Mouse (Mus musculus): ENCODE data around the gene Zpbp2.
A peak's percentile ranks its signal among the peaks of the same experiment; 100 is the strongest.

The Zpbp2 gene

DNA sequence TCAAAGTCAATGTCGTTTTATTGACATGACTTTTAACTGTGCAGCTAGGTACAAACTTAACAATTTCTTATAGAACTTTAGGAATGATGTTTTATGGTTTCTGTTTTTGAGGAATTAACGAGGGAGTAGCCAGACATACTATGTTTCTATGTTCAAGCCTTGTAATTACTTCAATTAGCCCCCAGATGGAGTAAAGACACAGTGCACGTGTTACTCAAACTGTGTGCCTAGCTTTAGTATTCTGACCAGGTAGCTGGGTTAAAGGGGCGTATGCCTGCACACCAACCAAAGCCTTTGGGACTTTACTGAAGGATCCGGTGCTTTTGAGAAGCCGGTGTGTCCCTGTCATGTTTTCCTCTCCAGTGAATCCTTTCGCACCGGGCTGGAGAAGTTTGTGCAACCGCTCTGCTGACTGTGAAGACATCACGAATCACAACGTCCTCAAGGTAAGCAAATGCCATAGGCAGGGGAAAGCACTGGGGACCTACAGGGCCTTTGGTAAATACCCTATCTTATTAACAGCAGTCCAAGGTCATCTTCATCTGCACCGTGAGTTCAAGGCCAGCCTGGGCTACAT, 4.3 kb downstream of the Zpbp2 start:
- no peak for DNase-seq (ENCODE audit: low read depth, low spot score)

DNA sequence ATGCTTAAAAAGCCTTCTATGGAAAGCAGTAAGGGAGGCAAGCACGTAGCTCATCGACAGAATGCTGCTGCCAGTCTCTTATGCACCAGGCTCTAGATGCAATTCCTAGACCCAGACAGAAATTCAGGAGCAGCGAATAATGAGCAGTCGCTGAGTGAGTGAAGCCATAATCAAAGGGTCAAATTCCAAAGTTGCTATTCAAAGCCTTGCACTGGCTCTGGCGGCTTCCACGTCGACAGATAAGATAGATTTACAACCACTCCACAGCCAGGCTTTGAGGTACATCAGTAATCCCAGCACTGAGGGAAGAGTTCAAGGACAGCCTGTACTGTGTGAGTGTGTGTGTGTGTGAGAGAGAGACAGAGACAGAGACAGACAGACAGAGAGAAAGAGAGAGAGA, 10.0 kb downstream of the Zpbp2 start:
- DNase-seq (ENCODE audit: low read depth, low spot score), result no peak

DNA sequence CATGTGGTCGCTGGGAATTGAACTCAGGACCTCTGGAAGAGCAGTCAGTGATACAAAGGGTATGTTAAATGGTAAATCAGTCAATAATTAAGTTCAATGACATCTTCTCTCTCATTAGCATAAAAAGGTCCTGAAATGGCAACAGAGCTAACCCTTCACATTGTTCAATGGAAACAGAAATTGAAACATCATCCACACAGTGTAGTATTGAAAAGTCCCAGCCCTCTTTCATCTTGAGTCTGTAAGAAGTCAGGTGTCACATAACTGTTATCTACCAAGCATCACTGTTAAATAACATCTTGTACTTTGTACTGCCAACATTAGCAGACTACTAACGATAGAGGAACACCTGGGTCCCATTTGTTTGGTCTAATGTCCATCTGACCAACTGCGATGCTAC, 12.1 kb downstream of the Zpbp2 start:
- DNase-seq (ENCODE audit: low read depth, low spot score), result no peak

DNA sequence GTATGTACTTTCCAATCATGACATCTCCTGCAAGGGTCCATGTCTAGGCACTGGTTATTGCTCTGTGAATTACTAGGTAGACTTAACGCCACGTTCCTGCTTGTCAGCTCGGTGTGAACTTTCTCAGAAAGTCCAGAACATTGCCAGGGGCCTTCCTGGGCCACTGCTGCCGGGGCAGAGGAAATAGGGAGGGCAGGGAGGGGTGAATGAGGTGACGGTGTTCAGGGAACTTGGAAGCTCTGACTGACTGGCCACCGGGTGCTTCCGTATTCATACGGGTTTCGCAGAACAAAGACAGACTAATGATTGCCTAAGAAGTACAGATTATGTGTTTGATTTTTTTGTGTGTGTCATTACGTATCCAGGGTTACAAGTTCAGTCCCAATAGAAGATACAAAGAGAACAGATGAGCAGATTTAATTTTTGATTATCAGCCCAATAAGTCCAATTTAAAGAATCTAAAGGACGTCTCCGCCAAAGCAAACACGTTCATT, 13.1 kb downstream of the Zpbp2 start:
- no peak for DNase-seq (ENCODE audit: low read depth, low spot score)

DNA sequence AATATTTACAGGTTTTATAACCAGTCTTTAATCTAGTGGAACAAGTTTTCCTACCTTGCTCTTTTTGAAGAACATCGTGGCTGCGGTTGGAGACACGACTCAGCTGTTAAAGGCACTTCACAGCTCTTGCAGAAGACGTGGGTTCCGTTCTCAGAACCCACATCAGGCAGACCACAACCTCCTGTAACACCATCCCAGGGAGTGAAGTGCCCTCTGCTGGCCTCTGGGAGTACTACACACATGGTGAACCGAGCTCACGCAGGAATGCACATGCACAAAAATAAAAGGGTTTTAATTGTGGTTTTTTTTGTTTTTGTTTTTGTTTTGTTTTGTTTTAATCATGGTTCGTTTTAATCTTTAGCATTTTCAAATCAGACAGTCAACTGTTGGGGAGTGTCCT, 17.4 kb downstream of the Zpbp2 start:
- no peak for DNase-seq (ENCODE audit: low read depth, low spot score)

DNA sequence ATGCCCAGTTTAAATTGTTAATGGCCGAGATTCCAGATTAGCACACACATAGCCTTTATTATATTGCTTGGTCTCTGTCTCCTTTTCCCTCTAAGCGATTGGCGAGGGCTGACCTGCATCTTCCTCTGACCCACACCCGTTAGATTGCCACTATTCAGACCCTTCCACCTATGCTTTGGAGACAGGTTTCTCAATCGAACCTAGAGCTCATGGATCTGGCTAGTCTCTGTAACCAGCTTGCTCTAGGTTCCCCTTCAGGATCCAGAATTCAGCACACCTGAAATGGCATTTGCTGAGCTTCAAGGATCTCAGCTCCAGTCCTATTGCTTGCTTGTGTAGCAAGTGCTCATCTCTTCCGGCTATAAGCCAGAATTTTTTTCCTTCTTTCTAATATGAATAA, 18.6 kb downstream of the Zpbp2 start:
- no peak for DNase-seq (ENCODE audit: low read depth, low spot score)

DNA sequence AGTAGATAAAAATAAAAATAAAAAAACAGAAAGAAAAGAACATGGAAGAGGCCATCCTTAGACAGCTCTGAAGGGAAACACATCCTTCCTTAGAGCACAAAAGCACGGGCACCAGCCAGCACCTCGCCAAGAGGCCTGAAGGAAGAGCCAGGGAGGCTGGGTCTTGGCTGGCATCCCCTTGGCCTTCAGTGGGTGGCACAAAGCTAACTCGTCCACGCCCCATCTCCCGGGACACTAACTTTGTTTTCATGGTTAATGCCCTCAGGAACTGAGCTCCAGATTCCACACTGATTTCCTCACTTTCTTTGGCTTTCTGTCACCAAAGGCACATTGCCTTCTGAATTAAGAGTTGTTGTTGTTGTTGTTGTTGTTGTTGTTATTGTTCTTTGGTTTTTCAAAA, 26.9 kb downstream of the Zpbp2 start:
- DNase-seq (ENCODE audit: low read depth, low spot score), result no peak

DNA sequence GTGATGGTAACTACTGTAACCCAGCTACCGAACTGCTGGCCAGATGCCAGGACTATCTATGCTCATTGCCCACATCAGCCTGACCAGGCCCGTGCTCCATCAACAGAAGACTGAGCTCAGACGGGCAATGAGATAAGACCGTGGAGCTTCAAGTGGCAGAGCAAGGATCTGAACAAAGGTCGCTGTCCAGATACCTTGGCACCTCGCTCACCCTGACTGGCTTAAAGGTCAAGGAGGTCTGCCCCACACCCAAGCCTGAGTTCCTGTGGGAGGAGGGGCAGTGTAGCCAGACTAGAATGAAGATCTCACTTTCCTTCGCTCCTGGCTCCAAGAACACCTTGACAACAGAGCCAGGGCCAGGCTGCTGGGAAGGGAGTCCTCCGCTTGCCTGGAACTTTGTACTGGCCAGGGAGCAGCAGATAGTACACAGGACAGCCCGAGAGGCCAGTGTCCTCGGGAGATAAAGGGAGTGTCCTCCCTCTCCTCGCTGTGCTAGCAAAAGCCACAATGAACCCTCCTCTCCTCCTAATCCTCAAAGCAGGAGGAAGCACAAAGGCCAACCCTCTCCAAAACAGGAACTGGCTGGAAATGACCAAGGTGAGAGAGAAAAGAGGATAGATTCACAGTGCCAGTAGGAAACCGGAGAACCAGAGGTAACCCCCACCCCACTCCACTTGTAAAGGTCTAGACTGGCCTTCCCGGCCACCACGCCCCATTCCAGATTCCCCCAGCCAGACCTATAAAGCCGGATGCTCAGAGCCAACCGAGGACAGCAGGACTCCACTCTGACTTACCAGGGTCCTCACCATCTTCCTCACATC, 29.6 kb downstream of the Zpbp2 start:
- DNase-seq (ENCODE audit: low read depth, low spot score), result no peak

DNA sequence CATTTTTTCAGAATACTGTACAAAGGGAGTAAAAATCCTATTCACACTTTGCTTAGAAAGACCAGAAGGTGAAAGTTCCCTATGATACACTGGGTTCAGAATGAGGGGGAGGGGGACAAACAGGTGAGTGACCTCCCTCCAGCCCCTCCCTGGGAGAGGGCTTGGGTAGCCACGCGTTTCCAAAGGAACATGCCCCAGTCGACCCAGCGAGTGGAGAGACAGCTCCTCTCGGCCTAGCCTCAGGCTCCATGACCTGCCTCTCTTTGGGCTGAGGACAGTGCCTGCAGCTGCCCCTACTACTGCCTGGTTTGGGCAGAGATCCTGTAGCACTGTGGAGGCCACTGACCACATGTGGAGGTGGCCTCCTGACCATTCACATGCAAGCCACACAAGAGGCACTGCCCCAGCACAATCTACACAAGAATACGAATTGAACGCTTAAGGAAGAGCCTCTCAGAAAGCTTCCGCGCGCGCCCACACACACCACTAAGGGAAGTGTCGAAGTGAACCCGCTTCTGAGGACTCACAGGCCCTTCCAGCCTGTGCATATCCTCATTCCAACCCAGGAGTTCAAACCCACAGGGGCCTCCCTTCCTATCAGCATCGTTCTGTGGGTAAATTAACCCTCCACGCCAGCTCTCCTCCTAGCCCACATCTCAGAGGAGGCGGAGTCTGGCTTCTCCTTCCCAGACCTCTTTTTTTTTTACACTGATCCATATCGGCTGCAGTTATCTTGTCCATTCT, 30.6 kb downstream of the Zpbp2 start:
- no peak for DNase-seq (ENCODE audit: low read depth, low spot score)

DNA sequence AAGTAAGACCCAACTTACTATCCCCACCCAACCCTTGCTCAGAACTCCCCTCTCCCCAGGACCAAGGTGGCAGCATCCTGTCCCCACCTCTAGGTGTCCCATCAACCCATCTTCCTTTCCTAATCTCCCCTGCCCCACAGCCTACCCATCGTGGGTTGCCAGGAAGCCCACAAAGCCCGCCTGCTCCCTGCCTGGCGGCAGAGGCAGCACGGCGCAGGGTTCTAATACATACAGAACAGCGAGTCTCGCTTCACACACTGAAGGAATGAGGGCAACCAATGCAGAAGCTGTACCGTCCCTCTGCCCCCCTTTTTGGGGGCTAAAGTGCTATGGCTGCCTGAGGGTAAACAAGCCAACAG, 31.1 kb downstream of the Zpbp2 start:
- DNase-seq (ENCODE audit: low read depth, low spot score), result no peak

DNA sequence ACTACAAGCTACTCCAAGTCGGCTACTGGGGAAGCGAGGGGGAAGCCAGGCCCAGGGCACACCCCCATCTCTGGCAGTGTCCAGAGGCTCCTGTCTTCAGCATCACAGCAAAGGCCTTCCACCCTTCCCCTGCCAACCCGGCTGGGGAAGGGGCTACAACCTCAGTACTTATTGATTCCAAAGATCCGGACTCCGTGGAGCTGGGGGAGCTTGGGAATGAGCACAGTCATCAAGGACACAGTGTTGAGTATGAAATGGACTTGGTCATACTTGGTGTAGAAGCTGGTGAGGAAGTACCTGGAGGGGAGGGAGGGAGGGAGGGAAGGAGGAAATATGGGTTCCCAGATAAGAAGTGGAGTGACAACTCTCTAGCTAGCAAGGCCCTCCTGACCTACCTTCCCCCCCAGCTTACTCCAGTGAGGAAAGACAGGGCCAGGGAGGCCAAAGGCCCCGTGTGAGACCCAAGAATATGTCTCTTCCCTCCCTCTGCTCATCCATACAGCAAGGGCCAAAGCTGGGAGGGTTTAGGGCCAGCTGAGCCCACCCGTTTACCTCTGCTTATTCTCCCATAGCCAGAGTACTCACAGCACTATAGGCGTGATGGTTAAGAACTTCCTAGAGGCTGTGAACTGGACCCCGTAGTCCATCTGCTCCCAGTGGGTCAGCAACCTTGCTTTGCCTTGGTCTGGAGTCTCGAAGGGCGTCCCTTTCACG, 31.8 kb downstream of the Zpbp2 start:
- DNase-seq (ENCODE audit: low read depth, low spot score), result no peak

DNA sequence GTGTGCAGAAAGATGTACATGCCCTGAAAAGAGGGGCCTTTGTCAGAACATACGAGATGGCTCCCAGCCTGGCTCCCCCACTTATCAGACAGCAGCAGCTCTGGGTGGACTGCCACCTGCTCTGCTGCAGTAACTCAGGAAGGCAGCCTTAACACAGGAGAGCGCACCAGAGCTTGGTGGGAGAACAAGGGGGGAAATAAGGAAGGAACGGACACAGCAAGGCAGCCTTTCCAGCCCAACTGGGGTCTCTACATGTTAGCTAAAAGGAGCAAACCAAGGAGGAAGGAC, 32.3 kb downstream of the Zpbp2 start:
- no peak for DNase-seq (ENCODE audit: low read depth, low spot score)

DNA sequence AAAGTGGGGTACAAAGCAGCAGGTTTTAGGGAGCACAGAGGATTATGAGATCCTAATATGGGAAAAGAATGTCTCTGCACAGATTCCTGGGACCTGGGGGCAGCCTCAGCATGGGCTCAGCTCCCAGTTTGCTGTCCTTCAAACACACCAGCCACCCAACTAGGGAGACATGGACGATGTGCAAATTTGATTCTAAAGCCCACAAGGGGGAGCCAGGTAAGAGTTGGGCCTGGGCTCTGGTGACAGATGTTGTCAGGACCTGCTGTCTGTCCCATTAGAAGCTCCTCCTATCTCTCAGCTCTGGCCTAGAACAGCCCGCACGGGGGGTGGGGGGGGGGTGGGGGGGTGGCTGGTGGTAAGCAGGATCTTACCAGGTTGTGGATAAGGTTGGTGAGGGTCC, 32.7 kb downstream of the Zpbp2 start:
- no peak for DNase-seq (ENCODE audit: low read depth, low spot score)

DNA sequence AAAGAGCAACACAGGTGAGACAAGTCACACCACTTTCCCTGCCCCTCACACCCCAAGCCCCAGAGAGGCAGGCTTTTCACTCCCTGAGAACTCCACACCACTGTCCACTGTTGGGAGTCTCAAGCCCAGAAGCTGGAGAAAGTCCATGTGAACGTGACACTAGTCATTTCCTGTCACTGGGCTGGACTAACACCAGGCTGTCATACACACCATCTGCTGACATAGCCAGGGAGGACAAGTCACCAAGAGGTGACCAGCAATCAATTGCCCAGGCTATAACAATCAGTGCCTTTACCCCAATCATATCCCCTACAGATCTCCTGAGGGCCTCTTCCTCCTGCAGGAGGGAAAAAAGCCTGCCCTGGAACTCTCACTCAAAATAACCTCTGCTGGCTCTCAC, 33.2 kb downstream of the Zpbp2 start:
- DNase-seq (ENCODE audit: low read depth, low spot score), result no peak

DNA sequence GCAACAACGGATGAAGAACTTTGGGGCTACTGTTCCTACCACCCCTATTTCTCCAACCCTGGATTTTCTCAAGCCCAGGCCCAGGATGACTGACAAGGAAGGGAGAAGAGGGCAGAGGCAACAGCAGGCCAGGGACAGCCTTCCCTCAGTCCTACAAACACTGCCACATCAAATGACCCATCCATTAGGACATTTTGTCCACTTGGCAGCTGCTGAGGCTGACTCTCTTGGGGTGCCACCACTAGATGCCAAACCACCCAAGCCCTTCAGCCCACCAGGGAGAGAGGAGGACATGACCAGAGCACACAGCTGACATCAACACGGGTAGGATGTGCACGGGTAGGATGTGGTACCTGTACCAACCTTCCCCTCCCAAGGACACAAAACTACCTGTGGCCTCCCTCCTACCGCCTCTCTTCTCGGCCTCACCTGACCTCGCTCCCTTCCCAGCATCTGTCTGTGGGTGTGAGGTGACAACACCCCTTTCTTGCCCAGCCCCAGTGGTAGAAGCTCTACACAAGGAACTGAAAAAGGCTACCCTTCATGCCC, 33.8 kb downstream of the Zpbp2 start:
- DNase-seq (ENCODE audit: low read depth, low spot score), result no peak

DNA sequence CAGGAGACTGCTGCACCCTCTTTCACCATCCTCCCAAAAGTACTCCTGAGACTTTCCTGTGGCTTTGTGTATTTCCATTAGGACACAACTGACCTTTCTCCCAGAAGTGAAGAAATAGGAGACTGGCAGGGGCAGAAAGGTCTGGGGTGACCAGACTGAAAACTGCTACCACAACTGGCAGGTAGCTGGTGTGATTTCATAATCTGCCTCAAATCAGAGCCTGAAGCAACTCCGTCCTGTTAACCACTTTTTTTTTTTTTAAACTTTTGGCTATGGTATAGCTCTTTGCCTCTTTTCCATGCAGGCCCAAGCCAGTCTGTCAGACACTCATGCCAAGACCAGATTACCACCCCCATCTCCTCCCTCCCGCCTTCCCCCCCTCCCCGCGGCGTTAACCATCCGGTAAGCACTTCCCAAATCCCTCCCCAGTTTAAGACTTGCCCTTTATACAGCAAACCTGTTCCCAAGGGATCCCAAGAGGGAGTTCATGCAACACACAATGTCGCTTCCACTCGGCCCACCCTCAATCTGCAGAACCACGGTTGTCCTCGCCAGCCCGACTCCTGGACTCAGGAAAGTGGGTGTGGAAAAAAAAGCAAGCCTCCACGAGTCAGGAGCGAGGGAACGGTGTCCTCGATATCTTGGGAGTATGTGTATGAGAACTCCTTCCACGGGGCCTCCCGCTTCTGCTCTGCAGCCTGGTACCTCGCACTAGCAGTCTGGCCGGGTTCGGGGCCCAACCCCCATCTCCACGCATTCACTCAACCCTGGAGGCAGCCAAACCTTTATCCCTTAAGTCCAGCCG, 35.4 kb downstream of the Zpbp2 start:
- DNase-seq (ENCODE audit: low read depth, low spot score), result no peak

DNA sequence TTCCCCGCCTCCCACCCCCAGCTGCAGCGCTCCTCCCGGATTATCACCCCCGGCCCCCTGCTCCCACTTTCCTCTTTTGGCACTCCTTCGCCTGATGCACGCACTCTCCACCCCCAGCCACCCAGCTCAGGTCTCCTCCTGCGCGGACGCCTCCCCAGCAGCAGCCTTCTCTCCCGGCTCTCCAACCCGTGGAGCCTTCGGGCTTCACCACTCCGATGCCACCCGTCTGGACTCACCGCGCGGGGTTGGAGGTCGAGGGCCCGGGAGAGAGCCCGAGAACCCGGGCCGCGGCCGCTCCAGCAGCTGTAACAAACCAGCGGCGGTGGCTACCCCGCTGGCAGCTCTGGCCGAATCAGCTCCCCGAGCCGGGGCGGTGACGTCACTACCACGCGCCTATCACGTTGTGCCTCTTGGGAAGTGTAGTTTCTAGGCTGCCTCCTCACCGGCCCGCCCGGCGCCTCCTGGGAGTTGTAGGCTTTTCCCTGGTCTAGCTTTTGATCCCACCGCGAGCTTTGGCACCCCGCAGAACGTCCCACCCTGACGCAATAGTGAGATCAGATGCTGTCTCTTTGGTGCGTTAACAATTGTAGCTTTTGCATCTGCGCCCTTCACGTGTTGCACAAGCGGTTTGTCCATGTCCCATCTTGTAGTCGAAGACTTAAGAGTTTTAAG, 36.1 kb downstream of the Zpbp2 start, which contains the start of gene Ormdl3:
Gene Ormdl3 (minus strand): TSS at position 477 of the 672 bp plus-strand sequence.
- peak; percentile 93 for DNase-seq (ENCODE audit: low read depth, low spot score)

DNA sequence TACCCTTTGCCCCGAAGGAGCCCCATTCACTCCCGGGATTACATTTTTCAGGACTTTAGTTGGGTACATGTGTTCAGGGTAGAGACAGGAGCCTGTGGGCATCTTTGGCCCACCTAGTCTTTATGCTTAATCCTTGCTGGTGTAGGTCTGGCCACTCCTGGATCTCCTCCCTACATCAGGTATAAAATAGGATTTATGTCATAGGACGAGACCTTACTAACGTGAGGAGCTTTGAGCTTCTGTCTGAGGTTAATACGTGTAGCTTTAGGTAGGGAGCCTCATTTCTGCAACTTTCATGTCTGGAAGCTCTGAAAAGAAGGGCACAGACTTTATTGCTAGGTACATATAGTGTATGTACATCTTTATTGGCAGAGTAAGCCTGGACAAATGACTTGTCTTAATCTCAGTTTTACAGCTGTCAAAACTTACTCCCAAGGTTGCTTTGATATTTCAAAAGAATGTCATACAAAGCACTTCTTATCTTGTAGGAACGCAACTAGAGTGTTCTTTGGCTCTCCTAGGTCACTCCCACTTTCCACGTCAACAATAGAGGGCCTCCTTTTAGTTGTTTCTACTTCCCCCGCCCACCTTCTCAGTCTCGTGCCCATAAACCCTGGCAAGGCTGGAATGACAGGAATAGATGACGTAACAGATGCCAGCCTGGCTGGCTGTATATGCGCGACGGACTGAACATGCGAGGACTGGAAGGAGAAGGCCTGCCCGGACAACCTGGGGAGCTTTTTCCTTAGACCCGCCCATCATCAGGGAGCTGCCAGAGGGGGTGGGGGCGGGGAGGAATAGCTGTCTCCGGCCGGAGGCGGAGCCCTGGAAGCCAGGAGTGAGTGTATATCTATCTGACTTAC, 37.0 kb downstream of the Zpbp2 start:
- DNase-seq (ENCODE audit: low read depth, low spot score), result peak; percentile 39

DNA sequence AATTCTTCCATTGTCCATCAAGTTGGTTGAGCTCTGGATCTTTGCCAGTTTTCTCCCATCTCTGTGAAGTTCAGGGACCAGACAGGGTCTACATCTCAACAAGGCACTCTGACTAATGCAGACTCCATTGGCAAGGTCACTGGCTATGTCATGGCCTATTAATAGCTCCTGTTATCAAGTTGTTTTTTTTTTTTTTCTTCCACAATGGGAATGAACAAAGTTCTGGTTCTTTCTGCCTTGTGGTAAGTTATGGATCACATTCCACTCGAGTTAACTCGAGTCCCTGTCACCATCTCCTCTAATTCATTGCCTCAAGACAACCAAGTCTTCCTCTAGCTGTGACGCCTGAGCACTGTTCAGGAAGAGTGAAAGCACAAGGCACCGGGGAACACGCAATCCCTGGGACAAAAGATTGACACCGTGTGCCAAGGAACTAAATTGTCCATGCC, 38.0 kb downstream of the Zpbp2 start:
- DNase-seq (ENCODE audit: low read depth, low spot score), result no peak

DNA sequence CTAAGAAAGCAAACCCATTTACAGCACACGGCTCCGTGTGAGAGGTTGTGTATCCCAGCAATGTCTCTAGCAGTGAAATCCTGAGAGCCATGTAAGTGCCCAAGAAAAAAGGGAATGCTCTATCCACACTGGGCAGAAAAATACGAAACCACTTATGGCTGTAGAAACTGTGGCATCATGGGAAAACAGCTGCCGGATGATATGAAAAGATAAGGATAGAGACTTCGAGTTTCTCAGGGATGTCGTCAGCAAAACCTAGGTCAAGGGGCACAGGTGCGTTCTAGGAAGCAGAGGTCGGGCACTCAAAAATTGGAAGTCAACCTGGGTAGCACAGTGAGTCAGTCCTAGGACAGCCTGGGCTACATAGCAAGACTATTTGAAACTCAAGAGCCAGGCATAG, 38.4 kb downstream of the Zpbp2 start:
- no peak for DNase-seq (ENCODE audit: low read depth, low spot score)

Measured in telencephalon, adult 2 months (tissue).